Mouse (Mus musculus) lung, postnatal 14 days (tissue): ENCODE data around the gene Serpini2.
"Not testable (repeated sequence)": the region's sequence is repeated elsewhere in the genome, so short reads cannot be mapped to it uniquely, and the experiment has no call there.

Source experiments
- DNase-seq: peaks from one replicate; pipeline ENCODE4 v3.0.0; 2021

Gene Serpini2

DNA sequence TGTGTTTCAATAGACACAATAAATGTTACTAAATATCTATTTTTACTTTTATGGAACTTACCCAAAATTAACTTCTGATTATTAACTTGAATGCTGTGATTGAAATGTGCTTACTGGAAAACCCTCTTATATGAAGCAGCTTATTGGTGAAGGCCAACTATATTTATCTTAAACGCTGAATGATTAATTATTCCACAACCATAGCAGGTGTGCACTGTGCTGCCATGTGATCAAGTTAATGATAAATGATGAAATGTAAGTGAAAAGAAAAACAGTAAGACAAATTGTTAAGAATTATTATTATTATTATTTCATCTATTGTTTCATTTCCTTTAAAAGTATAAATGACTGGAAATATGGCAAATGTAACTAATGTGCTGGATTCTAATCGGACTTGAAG is at the start of gene Serpini2:
Gene Serpini2 (minus strand): TSS at position 101 of the 400 bp plus-strand sequence.
- DNase-seq, result no peak

DNA sequence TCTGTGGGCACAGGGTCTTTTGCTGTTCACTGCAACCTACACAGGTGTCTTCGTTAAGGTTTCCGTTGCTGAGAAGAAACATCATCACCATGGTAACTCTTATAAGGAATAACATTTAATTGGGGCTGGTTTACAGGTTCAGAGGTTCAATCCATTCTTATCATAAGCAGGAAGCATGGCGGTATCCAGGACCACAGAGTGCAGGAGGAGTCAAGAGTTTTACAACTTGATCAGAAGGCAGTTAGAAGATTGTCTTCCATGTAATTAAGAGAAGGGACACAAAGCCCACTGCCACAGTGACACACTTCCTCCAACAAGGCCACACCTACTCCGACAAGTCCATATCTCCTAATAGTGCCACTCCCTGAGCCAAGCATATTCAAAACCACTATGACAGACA is 39.0 kb upstream of the Serpini2 start:
- no peak for DNase-seq

DNA sequence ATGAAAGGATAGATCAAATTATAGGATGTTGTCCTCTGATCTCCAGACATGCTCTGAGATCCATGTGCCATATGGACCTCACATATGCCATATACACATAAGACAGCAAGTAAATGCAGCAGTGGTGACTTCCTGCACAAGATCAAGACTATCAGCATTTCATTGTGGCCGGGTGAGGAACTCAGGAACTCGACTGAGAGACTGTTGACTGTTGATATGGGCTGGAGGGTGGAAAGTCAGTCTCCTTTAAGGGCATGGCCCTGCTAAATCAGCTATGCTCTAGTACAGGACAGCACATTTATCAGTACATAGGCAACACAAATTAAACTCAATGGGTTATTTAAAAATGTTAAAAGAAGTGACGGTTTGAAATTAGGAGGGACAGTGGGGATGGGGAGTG is 38.4 kb upstream of the Serpini2 start:
- no peak for DNase-seq

DNA sequence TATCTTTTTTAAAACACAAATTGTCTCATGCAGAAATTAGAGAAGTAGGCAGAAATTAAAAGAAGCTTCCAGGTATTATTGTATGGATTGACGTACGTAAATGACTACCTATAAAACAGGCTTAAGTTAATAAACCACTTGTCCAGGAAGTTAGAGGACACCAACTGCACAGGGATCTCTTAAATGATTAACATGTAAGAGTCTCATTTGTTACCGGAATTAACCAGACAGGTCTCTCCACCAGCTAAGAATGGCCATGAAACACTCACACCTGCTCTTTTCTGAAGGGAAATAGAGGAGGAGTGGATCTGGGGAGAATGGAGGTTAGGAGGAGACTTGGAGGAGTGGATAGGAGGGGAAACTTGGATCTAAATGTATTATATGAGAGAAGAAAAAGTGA is 35.7 kb upstream of the Serpini2 start:
- DNase-seq, result no peak

DNA sequence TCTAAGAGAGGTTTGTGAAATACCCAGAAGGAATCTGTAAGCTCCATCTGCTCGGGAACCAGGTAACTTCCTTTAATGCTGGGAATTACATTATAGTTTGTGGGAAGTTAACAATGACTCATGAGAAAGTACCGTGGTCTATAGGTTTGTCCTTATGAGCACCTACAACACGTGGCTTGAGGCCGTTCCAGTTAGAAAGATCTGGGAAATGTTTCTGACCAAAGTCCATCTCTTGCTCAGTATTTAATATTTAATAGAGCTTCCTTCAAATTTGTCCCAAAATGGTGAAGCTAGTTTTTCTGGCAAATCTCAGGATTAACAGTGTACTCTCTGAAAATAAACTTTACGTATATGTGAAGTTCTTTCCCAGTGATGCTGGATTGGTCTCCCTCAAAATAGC is 34.7 kb upstream of the Serpini2 start:
- DNase-seq, result no peak

DNA sequence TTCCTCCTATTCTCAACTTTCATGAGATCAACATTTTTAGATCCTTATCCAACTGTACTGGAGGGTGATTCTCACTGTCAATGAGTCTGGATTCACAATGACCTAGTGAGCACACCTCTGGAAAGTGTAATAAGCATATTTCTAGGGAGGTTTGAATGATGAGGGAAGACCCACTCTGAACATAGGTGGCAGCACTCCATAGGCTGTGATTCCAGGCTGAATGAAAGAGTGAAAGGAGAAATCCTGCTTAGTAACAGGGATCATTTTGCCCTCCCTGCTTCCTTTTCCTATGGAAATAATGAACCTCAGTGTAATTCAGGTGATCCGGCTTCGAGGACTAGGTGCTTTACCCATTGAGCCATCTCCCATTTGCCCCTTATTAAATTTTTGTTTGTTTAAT is 31.2 kb upstream of the Serpini2 start:
- no peak for DNase-seq

DNA sequence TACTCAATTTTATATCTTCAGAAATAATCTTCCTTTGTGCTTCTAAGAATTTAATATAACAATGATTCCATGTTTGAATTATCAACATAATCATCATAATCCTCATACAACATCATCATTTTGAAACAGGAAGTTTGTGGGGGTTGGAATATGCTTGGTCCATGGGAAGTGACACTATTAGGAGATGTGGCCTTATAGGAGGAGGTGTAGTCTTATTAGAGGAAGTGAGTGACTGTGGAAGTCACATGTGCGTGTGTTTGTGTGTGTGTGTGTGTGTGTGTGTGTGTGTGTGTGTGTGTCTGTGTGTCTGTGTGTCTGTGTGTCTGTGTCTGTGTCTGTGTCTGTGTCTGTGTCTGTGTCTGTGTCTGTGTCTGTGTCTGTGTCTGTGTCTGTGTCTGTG is 29.6 kb upstream of the Serpini2 start:
- DNase-seq, result not testable (repeated sequence)

DNA sequence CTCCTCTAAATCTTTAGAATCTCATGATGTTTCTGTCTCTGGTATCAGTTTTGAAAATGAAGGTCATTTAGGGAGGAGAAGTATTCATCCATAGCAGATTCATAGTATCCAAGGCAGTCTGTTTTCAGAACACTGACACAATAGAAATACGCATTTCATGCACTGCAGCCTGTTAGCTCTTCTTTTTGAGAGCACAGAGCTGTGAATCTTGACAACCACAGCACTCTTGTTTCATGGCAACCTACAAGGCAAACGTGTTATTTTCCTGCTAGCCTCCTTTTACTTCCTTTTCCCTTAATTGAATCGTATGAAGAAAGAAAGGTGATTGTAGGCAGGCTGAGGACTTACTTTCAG is 27.9 kb upstream of the Serpini2 start:
- no peak for DNase-seq

DNA sequence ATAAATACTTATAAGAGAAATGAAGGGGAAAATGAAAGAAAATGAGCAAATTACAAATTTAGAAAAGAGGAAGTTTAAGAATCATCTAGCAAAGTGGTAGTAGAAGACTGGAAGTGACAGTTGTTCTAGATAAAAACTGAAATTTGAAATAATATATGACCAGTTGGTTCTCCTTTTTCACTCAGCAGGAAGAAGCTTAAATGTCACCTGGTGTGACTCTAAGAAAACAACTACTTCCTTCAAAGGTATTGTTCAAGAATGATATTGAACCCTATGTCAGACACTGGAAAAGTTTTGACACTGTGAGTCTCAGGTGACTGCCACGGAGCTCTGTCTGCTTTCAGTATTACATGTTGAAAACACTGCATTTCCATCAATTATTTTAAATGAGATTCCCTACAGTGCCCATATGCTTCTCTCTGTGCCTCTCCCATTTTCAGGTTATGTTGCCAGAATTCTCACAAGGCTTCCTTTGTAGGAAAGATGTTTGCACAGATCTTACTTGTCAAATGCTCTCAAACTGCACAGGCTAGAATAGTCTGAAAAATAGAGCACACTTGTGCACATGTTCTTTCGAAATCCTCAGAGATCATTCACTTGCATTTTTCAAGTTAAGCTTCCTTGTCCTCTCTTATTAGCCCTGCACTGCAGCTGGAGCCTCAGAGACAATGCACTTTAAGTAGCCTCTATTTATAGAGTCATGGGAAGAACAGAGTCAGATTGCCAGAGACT is 27.3 kb upstream of the Serpini2 start:
- DNase-seq, result no peak

DNA sequence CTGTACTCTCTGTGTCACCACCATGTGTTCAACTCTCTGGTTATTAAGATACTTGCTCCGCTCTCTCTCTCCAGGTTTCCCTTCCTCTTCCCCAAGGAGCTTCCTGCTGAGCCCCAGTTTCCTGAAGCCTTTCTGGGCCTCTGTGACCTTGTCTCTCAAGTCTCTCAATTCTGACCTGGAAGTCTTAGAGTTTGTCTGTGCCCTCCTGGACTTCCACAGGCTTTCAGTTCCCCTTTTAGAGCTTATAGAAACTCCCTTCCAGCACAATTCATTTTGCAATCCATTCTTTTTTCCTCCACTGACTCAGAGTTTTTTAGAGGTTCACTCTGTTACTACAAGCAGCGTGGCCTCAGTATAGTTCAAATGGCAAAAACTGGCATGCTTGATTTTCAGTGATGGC is 23.4 kb upstream of the Serpini2 start:
- DNase-seq, result no peak

DNA sequence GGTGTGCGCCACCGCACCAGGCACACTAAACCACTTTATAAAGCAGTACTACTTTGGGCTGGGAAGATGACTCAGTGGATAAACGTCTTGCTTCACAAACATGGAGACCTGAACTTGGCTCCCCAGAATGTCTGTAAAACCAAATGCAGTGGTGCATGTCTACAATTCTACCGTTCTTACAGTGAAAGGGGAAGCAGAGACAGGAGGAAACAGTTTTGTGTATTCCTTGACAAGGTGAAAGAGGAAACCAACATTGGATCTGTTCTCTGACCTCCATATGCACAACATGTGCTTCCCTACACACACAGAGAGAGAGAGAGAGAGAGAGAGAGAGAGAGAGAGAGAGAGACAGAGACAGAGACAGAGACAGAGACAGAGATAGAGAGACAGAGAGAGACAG is 7.6 kb upstream of the Serpini2 start:
- DNase-seq, result no peak

DNA sequence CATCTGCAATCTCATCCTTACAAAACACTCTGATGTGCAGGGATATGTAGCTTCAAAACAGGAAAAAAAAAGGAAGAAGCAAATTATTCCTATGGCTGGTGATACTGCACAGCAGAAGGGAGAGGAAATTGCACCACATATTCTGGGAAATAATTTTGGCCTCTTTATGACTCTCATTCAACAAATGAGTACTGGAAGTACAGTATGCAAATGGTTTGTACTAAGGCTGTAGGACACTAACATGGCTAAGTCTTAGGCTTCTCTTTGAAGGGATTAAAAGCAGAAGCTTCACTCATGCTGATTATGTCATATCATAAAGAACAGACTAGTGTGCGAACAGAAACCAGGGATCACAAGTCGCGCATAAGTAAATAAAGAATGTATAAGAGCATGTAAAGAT is 6.6 kb upstream of the Serpini2 start:
- no peak for DNase-seq

DNA sequence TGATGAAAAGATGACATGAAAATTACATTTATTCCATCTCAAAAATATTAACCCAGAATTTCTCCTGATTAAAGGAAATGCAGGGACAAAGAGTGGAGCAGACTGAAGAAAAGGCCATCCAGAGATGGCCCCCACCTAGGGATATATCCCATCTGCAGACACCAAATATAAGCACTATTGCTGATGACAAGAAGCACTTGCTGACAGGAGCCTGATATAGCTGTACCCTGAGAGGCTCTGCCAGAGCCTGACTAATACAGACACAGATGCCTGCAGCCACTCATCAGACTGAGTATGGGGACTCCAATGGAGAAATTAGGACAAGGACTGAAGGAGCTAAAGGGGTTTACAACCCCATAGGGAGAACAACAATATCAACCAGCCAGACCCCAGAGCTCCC is 5.2 kb upstream of the Serpini2 start:
- DNase-seq, result no peak

DNA sequence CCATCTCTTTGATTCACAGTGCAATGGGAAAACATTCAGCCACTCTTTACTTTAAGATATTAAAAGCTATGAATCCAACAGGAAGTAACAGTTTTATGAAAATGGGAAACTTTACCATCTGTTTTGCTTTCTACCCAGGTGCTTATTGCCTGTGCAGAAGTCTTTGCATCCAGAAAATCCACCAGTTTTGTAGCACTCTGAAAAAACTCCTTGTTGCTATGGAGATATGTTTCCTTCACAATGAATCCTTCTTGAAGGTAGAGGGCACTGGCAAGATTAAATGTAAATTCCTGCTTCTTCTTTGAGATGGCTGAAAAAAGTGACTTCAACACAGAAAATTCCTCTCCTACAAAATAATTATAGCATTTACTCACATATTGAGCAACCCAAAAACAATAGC is 10.5 kb downstream of the Serpini2 start:
- no peak for DNase-seq

DNA sequence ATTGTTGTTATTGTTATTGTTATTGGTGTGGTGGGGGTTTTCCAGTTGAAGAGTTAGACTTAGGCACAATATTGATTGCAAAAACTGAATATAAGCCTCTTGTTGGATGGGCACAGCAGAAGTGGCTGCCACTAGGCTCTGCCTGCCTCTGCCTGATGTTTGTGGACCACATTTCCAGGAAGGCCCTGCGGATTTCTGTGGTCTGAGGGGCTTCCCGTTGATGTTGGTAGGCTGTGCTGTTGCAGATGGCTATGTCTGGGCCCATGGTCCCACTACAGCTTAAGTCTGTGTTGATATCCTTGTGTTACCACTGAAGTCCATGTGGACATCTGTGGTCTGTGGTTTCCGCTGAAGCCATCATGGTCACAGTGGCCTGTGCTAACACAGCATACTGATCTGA is 50.2 kb downstream of the Serpini2 start:
- DNase-seq, result no peak

DNA sequence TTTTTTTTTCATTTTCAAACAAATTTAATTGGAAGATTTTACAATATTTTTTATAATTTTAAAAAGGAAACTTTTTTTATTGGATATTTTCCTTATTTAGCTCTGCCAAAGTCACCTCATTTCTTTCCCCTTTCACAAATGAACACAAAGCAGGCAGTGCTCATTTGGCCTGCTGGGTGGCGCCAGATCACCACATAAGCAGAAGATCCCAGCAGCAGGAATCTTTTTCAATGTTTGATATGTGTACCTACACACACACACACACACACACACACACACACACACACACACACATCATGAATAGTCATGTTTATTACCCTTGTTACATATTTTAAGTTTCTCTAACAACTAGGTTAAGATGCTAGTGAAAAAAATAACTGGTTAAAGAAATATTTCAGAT is 50.7 kb downstream of the Serpini2 start:
- peak; percentile 9 for DNase-seq

DNA sequence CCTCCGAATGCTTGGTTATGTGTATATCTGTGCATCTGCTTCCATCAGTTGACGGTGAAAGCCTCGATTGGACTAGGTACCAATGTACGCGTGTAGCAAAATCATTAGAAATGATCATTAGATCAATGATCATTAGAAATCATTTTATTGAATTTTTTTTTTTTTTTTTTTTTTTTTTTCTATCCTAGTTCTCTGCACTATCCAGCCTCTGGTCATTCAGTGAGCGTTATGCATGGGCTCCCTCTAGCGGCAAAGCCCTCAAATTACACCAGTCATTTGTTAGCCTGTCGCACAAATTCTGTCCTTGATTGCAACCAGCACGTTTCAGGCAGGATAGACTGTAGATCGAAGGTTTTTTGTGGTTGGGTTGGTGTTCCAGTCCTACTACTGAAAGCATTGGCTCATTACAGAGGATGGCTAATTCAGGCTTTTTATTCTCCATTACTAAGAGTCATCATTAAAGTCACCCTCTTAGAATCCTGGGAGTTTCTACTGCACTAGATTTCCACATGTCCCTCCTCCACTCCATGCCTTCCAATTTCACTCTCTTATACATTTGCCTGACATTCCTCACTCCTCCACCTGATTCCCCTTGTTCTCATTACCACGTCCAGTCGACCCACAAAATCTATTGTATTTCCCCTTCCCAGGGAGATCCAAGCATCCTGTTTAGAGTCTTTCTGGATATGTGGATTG is 66.9 kb downstream of the Serpini2 start:
- peak; percentile 49 for DNase-seq
